9 mouse cellular contexts compared by ENCODE assay signal in the genomic region with DNA sequence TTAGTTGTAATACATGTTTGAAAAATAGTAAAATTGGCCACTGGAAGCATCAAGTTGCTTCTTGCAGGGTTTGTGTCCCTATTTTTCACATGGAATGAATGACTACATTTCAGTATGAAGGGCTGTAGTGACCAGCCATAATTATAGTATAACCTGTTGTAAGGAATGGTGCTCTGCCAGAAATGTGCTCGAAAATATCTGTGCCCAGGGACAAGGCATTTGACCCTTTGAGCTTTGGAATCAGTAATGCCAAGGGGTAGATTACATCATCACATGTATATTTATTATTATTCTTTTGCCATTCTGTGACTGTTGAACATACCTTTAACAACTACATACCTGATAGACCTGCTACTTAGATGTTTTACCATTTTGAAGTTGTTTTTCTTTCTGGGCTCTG. TPM values are rescaled to one million over a fixed set of nuclear protein-coding genes. Genes with fewer than 3 reads are reported as not detected.
A peak's percentile ranks its signal among the peaks of the same experiment; 100 is the strongest.
DNase-seq lines count a peak whose midpoint lies in the region; ATAC-seq and TF ChIP-seq lines count a peak whose summit lies in the region.
"Had no signal": no experiment of that assay in that cellular context is flagged by ENCODE, and none has a peak within 500 bp of the region (broad histone marks: within the 10 kb centered on the region; RNA-seq: fewer than 3 reads in every experiment).

No protein-coding gene starts in this region.

- WGBS in forebrain, embryonic 13.5 days, result 70% methylated on average over 1 of the region's 1 CpGs
- 37% methylated on average over 1 of the region's 1 CpGs for WGBS in intestine, embryonic 16.5 days
- WGBS in neural tube, embryonic 13.5 days, result 45% methylated on average over 1 of the region's 1 CpGs

- H3K36me3 ChIP-seq in forebrain, embryonic 13.5 days (ENCODE audit: poor library complexity, severe bottlenecking), result no peaks in the 10 kb centered on the region
- no peaks in the 10 kb centered on the region for H3K36me3 ChIP-seq in intestine, embryonic 16.5 days (ENCODE audit: control insufficient read depth, insufficient read depth, low read length)
- no peaks in the 10 kb centered on the region for H3K36me3 ChIP-seq in neural tube, embryonic 13.5 days

- no peak for DNase-seq in left cerebral cortex, adult 2 months (ENCODE audit: extremely low spot score in 1 of 2, low spot score in 2 of 2)
- no peak for DNase-seq in left cerebral cortex, postnatal 4 days
- no peak for DNase-seq in cerebellum, adult 18-20 months
- no peak for DNase-seq in adrenal gland, postnatal 14 days
- DNase-seq: cerebellum, adult 11 months; retina, postnatal 1 day had no signal

- intact Hi-C loops in left cerebral cortex, adult 2 months (cut with DNase I), result loop anchor here (5.0 to 10.0 kb wide), 4 partner anchors 226 to 1142 kb away; partner anchors contain the start of genes Hif1a, Jkamp, L3hypdh and Pcnx4
- intact Hi-C loops in left cerebral cortex, postnatal 4 days (cut with DNase I), result no loop called here

- peak overlapping the region; percentile 70 for H3K4me2 ChIP-seq in forebrain, embryonic 13.5 days
- H3K4me2 ChIP-seq in intestine, embryonic 16.5 days (ENCODE audit: low read depth, low read length), result peak overlapping the region; percentile 46
- H3K4me2 ChIP-seq in neural tube, embryonic 13.5 days, result peak overlapping the region; percentile 82

- no peak for ATAC-seq in forebrain, embryonic 13.5 days
- no peak for ATAC-seq in intestine, embryonic 16.5 days
- ATAC-seq in neural tube, embryonic 13.5 days (ENCODE audit: low read depth), result no peak

- no peaks in the 10 kb centered on the region for H3K27me3 ChIP-seq in forebrain, embryonic 13.5 days
- H3K27me3 ChIP-seq in intestine, embryonic 16.5 days (replicated peaks; ENCODE audit: control insufficient read depth, insufficient read depth, low read length), result no peaks in the 10 kb centered on the region
- no peaks in the 10 kb centered on the region for H3K27me3 ChIP-seq in neural tube, embryonic 13.5 days

- H3K4me1 ChIP-seq in forebrain, embryonic 13.5 days, result peaks cover 22% of the 10 kb centered on the region
- peaks cover 14% of the 10 kb centered on the region for H3K4me1 ChIP-seq in intestine, embryonic 16.5 days (ENCODE audit: control insufficient read depth, insufficient read depth, low read length)
- H3K4me1 ChIP-seq in neural tube, embryonic 13.5 days (replicated peaks), result peaks cover 37% of the 10 kb centered on the region

- no peak overlapping the region for H3K9ac ChIP-seq in forebrain, embryonic 13.5 days
- H3K9ac ChIP-seq in intestine, embryonic 16.5 days (ENCODE audit: low read depth, low read length), result no peak overlapping the region
- 0 out of 2 replicates have a peak overlapping the region, but pooled peaks have one; percentile 34 for H3K9ac ChIP-seq in neural tube, embryonic 13.5 days

- no peak for TF ChIP-seq CTCF in left cerebral cortex, adult 2 months (IDR thresholded peaks at IDR 0.05)

- no peaks in the 10 kb centered on the region for H3K9me3 ChIP-seq in forebrain, embryonic 13.5 days (replicated peaks)
- H3K9me3 ChIP-seq in intestine, embryonic 16.5 days (ENCODE audit: control insufficient read depth, low read length), result no peaks in the 10 kb centered on the region
- no peaks in the 10 kb centered on the region for H3K9me3 ChIP-seq in neural tube, embryonic 13.5 days

- H3K4me3 ChIP-seq in left cerebral cortex, adult 2 months, result peak overlapping the region; percentile 98
- peak overlapping the region; percentile 18; the same call in 1 of the 2 replicates for H3K4me3 ChIP-seq in forebrain, embryonic 13.5 days
- H3K4me3 ChIP-seq in intestine, embryonic 16.5 days (ENCODE audit: low read length), result peak overlapping the region; percentile 19; the same call in 1 of the 2 replicates
- peak overlapping the region; percentile 90 for H3K4me3 ChIP-seq in neural tube, embryonic 13.5 days

- no peak overlapping the region for H3K27ac ChIP-seq in left cerebral cortex, adult 2 months
- no peak overlapping the region for H3K27ac ChIP-seq in forebrain, embryonic 13.5 days
- no peak overlapping the region for H3K27ac ChIP-seq in intestine, embryonic 16.5 days (ENCODE audit: low read length)
- no peak overlapping the region for H3K27ac ChIP-seq in neural tube, embryonic 13.5 days (replicated peaks)

RNA-seq across cellular contexts. Expression of gene Ppm1a, which starts 5.9 kb away (rescaled TPM):
- 100 to 1,000 TPM; 314 to 334 TPM for total RNA-seq in left cerebral cortex, adult 2 months (2021)
- total RNA-seq in left cerebral cortex, postnatal 4 days (2021), result 100 to 1,000 TPM; 234 to 247 TPM
- polyA plus RNA-seq in forebrain, embryonic 13.5 days (2015; fragmentation: Nextera tagmentation; extraction: Ambion mirVana), result 33.9 and 44.0 TPM in 2 replicates
- polyA plus RNA-seq in intestine, embryonic 16.5 days (2015; fragmentation: Nextera tagmentation; extraction: Ambion mirVana), result 20.0 and 21.2 TPM in 2 replicates
- 75.4 and 77.2 TPM in 2 replicates for polyA plus RNA-seq in neural tube, embryonic 13.5 days (2015; fragmentation: Nextera tagmentation; extraction: Ambion mirVana)
- total RNA-seq in adrenal gland, postnatal 14 days (2021), result 244 and 247 TPM in 2 replicates

Comparison
In these comparisons a context has a peak if more than half of its experiments do, and no peak if none do; other contexts are left out.
1. H3K4me3 ChIP-seq: peak in every context shown above with its lines; median percentile 98 in left cerebral cortex, adult 2 months; 90 in neural tube, embryonic 13.5 days; 19 in intestine, embryonic 16.5 days; 18 in forebrain, embryonic 13.5 days.